Mouse (Mus musculus) heart, embryonic 14.5 days (tissue): ENCODE data around the gene Zfp282. TPM values are rescaled to one million over a fixed set of nuclear protein-coding genes. Genes with fewer than 3 reads are reported as not detected.

Experiments used
- ATAC-seq: fragments of 200-750 bp; cut with Nextera tagmentation; 2 replicates; pipeline ENCODE4 v1.8.0; 2017; ENCODE audit warnings: low read depth, moderate TSS enrichment; ENCODE audit not compliant: insufficient number of reproducible peaks, insufficient read depth, low FRiP score
- H3K27ac ChIP-seq, 2 experiments: fragments of 200-500 bp in 1 of 2; fragments of 300-500 bp in 1 of 2; sonication (generic) in 1 of 2; replicated peaks in 1 of 2; 2 replicates each; pipeline ENCODE4 v1.5.1; 2012 to 2014; ENCODE audit warnings: low read depth in 2 of 2, low read length in 2 of 2, control low read depth in 1 of 2, mild to moderate bottlenecking in 1 of 2, mixed read lengths in 1 of 2; ENCODE audit not compliant: control insufficient read depth in 1 of 2, insufficient read depth in 1 of 2
- H3K27me3 ChIP-seq: fragments of 300-500 bp; sonication (generic); 2 replicates; pipeline ENCODE4 v1.6.1; 2014; ENCODE audit warnings: mild to moderate bottlenecking, low read length, control low read depth; ENCODE audit not compliant: control insufficient read depth, insufficient read depth
- H3K36me3 ChIP-seq: fragments of 300-500 bp; sonication (generic); 2 replicates; pipeline ENCODE4 v1.6.1; 2014; ENCODE audit warnings: mild to moderate bottlenecking, control low read depth, low read length, mixed read lengths; ENCODE audit not compliant: control insufficient read depth, insufficient read depth
- H3K4me1 ChIP-seq, 2 experiments: fragments of 200-500 bp in 1 of 2; fragments of 300-500 bp in 1 of 2; sonication (generic) in 1 of 2; 2 replicates each; pipeline ENCODE4 v1.6.1; 2012 to 2014; ENCODE audit warnings: low read length in 2 of 2, control low read depth in 1 of 2, mixed read lengths in 1 of 2; ENCODE audit not compliant: control insufficient read depth in 2 of 2, insufficient read depth in 2 of 2
- H3K4me2 ChIP-seq: fragments of 300-500 bp; sonication (generic); 2 replicates; pipeline ENCODE4 v1.6.1; 2014; ENCODE audit warnings: mild to moderate bottlenecking, low read length
- H3K4me3 ChIP-seq, 2 experiments: fragments of 200-500 bp in 1 of 2; fragments of 300-500 bp in 1 of 2; sonication (generic) in 1 of 2; 2 replicates each; pipeline ENCODE4 v1.5.1; 2012 to 2014; ENCODE audit warnings: low read length in 2 of 2, mild to moderate bottlenecking in 2 of 2, control low read depth in 1 of 2, low read depth in 1 of 2, moderate library complexity in 1 of 2; ENCODE audit not compliant: control insufficient read depth in 1 of 2, insufficient read depth in 1 of 2
- H3K9ac ChIP-seq: fragments of 300-500 bp; sonication (generic); 2 replicates; pipeline ENCODE4 v1.6.1; 2014; ENCODE audit warnings: mild to moderate bottlenecking, low read length
- H3K9me3 ChIP-seq: fragments of 300-500 bp; sonication (generic); 2 replicates; pipeline ENCODE4 v1.6.1; 2016; ENCODE audit warnings: low read length, control low read depth; ENCODE audit not compliant: control insufficient read depth
- WGBS: fragments of 180-500 bp; shearing (Covaris S2); extraction: QIAGEN DNeasy Blood & Tissue Kit; methylation state at CpG from one replicate; pipeline ENCODE4 v1.1.7; 2014; 5-methylcytosine and 5-hydroxymethylcytosine counted together
- polyA plus RNA-seq: library from polyadenylated mRNA; unstranded; fragments of >200 nt; fragmentation: Nextera tagmentation; extraction: Ambion mirVana; gene quantifications from 2 replicates; pipeline ENCODE4 v1.2.1, GENCODE M21; 2014

Gene Zfp282
- polyA plus RNA-seq, 1 experiment from 2014 or later, result 6.0 TPM

DNA sequence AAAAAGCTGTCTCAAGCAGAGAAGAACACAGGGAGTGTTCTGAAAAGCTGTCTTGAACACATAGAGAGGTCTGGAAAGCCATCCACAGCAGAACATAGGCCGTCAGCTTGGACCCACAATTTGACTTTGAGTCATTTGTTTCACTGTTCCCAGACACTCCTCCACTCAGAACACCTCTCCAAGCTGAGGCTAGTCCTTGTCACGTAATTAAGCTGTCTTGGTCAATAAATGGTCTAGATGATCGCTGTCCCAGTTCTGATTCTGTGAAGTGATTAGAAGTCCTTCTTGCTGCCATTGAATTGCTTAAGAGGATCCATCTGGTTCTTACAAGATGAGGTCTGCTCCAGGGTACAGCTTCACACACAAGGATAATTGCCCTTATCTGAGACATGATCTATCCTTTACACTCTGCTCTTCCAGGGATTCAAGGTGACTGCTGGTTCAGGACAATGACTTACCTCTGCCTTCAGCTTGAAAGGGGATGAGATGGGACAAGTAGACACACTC is 41.8 kb downstream of the Zfp282 start:
- no peak overlapping the region for H3K4me2 ChIP-seq
- H3K27me3 ChIP-seq, result no peaks in the 10 kb centered on the region
- H3K4me1 ChIP-seq, result peaks cover 2 to 13% of the 10 kb centered on the region in 2 experiments; a peak in 3 of 4 replicates
- no peaks in the 10 kb centered on the region for H3K36me3 ChIP-seq
- no peak overlapping the region for H3K4me3 ChIP-seq
- no peak overlapping the region for H3K27ac ChIP-seq
- no peak for ATAC-seq
- WGBS, result 76% methylated on average over 3 of the region's 3 CpGs
- H3K9me3 ChIP-seq, result no peaks in the 10 kb centered on the region
- no peak overlapping the region for H3K9ac ChIP-seq

- peak overlapping the region; percentile 80 to 85 for H3K4me3 ChIP-seq
- peak overlapping the region; percentile 90 for H3K9ac ChIP-seq
- no peaks in the 10 kb centered on the region for H3K9me3 ChIP-seq
- ATAC-seq, result 0 out of 2 replicates have a peak, but pooled peaks have one; percentile 5
- no peaks in the 10 kb centered on the region for H3K27me3 ChIP-seq
- H3K4me1 ChIP-seq, result peaks cover 2 to 13% of the 10 kb centered on the region in 2 experiments; a peak in 3 of 4 replicates
- peak overlapping the region; percentile 85 for H3K4me2 ChIP-seq
- peak overlapping the region in 1 of 2 experiments; percentile 96; a peak in 1 of 4 replicates for H3K27ac ChIP-seq
- no peaks in the 10 kb centered on the region for H3K36me3 ChIP-seq
- 27% methylated on average over 11 of the region's 11 CpGs for WGBS
Observed at GRCm38 (mm10) chr6:47919646-47920446, 42.8 kb downstream of the Zfp282 start.

DNA sequence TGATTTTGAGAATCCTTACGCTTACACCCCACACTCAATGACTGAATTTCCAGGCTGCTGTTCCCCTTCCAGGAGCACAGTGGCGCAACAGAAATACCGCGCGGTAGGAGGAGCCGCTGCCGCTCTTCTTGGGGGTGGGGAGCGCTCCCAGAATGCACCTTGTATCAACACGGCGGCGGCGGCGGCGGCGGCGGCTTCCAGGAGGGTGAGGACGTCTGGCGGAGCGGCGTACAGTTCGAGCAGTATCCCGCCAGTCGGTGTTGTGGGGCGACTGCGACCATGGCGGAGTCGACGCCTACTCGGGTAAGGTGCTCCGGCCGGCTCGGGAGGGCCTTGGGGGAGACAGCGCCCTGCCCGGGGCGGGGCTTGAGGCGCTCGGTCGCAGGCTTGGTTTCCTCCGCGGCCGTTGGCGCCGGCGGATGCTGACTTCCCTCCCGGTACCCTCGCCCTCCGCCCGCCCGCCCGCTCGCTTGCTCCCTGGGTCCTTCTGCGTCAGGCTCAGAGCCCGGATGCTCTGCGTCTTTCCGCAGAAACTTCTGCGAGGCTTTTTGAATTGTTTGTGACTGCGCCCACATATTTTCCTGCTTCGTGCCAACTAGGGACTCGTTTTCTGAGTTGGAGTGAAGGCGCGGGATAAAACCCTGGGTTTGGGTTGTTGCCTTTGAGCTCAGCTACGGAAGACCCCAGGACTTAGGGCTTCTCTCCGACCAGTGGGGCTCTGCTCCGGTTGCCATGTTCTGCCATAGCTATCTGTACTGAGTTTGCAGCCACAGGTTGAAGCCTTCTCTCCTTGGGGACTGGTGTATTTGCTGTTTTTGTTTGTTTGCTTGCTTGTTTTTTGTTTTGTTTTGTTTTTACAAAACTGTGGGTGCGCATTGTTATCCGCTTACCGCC is 43.7 kb downstream of the Zfp282 start, which contains the start of gene Zfp212:
Gene Zfp212 (plus strand): TSS at position 30 of the 894 bp plus-strand sequence.
- Histone ChIP-seq H3K27ac (peak within 1 kb of the TSS; percentile 92 to 96), H3K4me1 (peaks cover 2 to 13% of the 10 kb centered on the region in 2 experiments; a peak in 3 of 4 replicates), H3K4me3 (peak within 1 kb of the TSS; percentile 80 to 85), H3K9ac (peak within 1 kb of the TSS; percentile 90), H3K9me3 (no peaks in the 10 kb centered on the region), H3K36me3 (no peaks in the 10 kb centered on the region), H3K27me3 (no peaks in the 10 kb centered on the region), H3K4me2 (peak within 1 kb of the TSS; percentile 85)
- ATAC-seq, result peak; percentile 84
- under 1% methylated on average over 67 of the region's 67 CpGs for WGBS

- ATAC-seq, result no peak
- H3K36me3 ChIP-seq, result no peaks in the 10 kb centered on the region
- WGBS, result 46% methylated on average over 12 of the region's 12 CpGs
- H3K4me3 ChIP-seq, result peak overlapping the region; percentile 43 to 49
- H3K9me3 ChIP-seq, result no peaks in the 10 kb centered on the region
- no peak overlapping the region for H3K27ac ChIP-seq
- H3K9ac ChIP-seq, result peak overlapping the region; percentile 70; the same call in 1 of the 2 replicates
- peaks cover 7 to 9% of the 10 kb centered on the region in 2 experiments; a peak in 2 of 4 replicates for H3K4me1 ChIP-seq
- H3K4me2 ChIP-seq, result peak overlapping the region; percentile 90
- peaks cover 12% of the 10 kb centered on the region for H3K27me3 ChIP-seq
Observed at GRCm38 (mm10) chr6:47942461-47942860, 65.5 kb downstream of the Zfp282 start.

DNA sequence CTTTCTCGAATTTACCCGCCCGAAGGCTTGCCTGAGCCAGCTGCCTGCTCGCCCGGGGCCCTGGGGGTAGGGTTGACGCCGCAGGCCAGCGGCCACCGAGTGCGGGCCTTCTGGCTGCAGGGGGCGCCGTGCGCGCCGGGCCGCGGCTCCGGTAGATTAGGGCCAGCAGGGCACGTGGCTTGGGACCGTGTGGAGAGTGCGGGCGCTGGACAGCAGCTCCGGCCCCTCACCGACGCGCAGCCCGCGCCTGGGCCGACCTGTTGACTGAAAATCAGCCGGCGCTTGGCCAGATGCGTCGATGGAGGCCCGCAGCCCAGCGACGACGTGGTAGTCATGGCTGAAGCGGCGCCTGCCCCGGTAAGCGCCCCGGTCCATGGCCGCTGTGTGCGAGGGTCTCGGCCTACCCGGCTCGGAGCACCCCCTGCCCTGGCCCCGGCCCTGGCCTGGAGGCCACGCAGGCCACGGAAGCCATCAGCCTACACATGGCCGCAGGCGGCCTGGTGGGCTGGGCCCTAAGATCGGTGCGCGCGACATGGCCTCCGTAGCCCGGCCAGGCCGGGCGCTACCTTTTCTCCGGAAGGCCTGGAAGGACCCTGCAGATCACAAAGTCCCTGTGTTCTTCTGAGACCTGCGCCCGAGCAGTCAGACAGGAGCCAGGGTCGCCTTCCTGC is 66.2 kb downstream of the Zfp282 start:
- H3K27me3 ChIP-seq, result peaks cover 12% of the 10 kb centered on the region
- 8% methylated on average over 64 of the region's 64 CpGs for WGBS
- H3K9me3 ChIP-seq, result no peaks in the 10 kb centered on the region
- peak overlapping the region; percentile 70 for H3K9ac ChIP-seq
- peak; percentile 77 for ATAC-seq
- H3K4me2 ChIP-seq, result peak overlapping the region; percentile 90
- no peak overlapping the region for H3K27ac ChIP-seq
- H3K36me3 ChIP-seq, result no peaks in the 10 kb centered on the region
- peaks cover 7 to 9% of the 10 kb centered on the region in 2 experiments; a peak in 2 of 4 replicates for H3K4me1 ChIP-seq
- peak overlapping the region; percentile 43 to 49 for H3K4me3 ChIP-seq

DNA sequence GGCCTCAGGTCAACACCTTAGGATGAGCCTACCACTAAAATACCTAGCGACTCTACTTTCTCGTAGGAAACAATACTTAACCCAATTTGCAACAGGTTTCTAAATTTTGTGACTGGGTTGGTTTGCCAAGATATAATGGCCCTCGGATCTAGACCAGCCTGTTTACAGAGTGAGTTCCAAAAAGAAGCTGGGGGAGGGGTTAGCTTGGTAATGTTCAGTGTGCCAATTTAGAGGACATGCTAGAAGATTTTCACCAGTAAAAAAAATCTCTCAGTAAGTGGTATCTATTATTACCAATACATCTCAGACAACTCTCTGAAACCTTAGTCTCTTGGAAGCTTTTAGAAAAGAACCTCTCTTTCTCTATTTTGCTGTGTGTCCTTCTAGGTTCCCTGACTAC is 66.7 kb downstream of the Zfp282 start:
- H3K36me3 ChIP-seq, result no peaks in the 10 kb centered on the region
- H3K4me1 ChIP-seq, result peaks cover 7 to 9% of the 10 kb centered on the region in 2 experiments; a peak in 2 of 4 replicates
- WGBS, result 78% methylated on average over 3 of the region's 3 CpGs
- peak overlapping the region; percentile 43 to 49; a peak in 3 of 4 replicates for H3K4me3 ChIP-seq
- no peak for ATAC-seq
- peaks cover 12% of the 10 kb centered on the region for H3K27me3 ChIP-seq
- peak overlapping the region; percentile 90 for H3K4me2 ChIP-seq
- H3K27ac ChIP-seq, result no peak overlapping the region
- peak overlapping the region; percentile 70; the same call in 1 of the 2 replicates for H3K9ac ChIP-seq
- H3K9me3 ChIP-seq, result no peaks in the 10 kb centered on the region
